Mouse (Mus musculus) CD8-positive naive resting alpha-beta T cell, adult 2 months (primary cell): Measurements from ENCODE around the gene Fto.

Experiments used
- DNase-seq, 2 experiments: peaks; one replicate each; pipeline ENCODE4 v3.0.0; 2022; ENCODE audit warnings: low read depth in 2 of 2, low spot score in 2 of 2

The Fto gene

DNA sequence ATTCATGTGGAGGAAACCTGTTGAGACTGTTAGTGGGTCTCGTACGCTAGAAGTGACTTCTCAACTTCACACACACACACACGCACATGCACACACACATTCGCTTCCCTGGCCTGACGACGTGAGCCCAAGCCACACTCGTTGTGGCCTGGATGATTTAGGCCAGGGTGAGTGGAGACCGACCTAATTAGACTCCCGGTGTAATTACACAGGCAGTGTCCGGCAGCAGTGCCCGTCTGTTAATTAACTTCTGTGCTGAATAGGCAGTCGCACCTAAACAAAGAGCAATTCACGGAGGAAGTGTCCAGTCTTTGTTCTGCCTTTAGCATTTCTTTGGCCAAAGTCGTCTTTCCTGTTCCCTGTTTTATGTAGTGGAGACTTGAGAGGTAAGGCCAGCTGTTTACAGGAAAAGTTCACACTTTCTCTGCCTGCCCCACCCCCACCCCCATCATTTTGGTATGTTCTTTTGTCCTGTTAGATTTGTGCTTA, 286.1 kb downstream of the Fto start:
- no peak for DNase-seq

DNA sequence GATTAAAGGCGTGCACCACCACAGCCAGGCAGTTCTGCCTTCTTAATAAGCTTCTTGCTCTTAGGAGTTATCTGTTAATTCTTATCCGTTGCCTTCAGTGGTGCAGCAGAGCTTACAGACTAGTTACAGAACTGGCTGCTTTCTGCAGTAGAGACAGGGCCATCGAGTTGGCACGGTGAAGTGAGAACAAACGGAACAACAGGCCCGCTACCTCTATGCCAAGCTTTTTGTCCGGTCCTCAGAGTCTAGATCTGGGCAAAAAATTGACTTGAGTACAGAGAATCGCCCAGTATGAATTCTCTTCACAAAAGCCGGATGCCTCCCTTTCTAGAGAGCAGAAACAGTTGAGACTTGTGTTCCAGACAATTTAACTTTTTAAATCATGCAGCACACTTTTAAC, 290.4 kb downstream of the Fto start:
- no peak for DNase-seq

DNA sequence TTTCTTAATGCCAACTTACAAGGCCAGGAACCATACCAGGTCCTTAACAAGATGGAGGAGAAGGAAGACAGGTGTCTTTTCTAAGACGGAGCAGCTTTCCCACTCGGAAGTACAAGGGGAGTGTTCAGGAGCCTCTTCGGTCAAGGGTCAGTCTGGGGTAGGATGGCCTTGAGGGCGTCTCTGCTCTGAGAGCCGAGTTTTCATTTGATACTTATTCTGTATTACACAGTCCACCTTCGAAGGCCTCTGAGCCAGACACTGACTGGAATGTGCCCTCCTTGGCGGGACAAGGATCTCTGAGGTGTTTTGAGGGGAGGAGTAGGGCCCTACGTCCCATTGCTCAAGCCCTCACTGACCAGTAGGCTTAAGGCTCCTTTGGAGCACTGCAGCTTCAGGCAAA, 292.6 kb downstream of the Fto start:
- no peak for DNase-seq

DNA sequence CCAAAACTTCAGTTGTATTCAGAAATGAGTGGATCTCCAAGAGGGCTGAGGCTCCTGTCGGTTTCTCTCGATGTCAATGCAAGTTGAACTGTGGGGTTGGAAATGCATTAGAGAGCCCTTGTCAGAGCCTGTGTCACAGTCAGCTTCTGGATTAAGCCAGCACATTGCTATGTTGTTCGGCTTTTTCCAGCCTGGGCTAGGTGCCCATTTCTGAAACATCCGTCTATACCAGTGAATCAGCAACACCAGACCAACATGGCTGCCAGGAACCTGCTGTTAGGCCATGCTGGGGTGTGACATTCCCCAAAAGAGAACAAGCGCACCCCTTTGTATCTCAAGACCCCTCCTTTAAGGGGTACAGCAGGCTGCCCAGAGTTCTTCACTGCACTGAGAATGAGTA, 293.8 kb downstream of the Fto start:
- DNase-seq: no peak

DNA sequence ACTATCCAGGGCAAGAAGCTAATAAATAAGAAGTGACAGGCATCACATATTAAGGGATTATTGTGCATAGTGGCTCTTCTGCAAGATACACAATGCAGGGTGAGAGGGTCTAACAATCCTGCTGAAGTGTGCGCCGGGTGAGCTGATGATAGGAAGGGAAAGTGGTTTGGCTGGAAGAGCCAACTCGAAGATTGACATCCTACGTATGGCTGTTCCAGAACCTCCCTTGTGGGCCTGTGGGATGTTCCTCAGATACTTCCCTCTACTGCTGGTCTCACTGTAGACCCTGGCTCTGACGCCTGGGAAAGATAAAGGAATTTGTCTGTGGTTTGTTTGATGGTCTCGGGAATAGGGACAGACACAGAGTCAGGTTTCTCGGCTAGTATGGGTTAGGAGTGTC, 297.9 kb downstream of the Fto start:
- no peak for DNase-seq

DNA sequence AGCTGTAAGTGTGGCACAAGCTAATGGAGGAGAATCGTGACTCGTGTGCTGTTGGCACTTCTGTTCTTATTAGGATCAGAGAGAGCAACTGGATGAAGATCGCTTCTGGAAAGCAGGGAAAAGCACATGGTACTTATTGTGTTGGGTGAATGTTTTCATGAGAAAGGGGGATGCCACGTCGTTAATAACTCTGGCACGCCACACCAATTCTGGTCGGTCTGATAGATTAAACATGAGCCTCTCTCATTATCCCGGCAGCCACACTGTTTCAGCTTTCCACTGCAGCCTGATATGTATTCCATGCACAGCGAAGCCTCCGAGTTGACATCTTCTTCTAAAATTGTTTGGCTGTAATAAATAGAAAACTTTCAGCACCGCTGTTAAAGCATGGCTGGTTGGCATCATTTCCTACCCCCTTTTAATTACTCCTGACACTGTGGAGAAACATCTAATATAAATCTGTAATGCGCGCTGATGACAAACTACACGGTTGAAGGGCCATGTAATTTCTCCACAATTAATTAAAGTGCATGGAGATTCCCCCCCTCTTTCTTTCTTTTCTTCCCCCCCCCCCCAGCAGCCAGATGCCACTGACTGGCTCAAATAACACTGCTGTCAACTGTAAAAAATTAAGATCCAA, 298.5 kb downstream of the Fto start:
- no peak for DNase-seq

DNA sequence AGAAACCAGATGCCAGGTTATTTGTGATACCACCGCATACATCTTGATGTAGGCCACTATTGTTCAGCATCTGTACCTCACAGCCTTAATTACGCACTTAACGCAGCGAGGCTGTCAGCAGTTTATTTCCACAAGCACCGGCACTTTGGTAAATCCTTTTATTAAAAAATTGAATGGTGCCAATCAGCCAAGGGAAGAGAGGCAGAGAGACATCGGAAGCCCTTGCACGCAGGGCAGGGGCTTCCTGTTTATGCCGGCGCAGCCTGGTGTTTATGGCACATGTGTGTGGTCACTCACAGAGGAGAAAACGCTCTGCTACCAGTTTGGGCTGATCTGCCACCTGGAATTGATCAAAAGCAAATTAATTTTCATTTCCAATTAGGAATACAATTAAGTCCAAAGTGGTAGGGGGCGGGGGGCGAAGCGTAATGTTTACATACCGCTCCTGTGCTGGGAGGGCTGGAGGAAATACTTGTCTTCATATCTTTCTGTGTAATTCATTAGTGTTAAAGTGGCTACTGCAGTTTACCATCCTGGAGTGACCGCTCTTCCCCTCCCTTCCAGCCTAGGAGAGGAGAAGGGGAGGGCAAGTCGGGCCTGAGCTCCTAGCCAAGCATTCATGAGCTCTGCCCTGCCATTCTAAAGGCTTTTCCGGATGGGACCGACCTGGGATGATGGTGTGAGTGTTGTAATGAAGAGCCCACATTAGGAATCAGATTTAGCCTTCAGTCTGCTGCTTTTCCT, 299.2 kb downstream of the Fto start:
- no peak for DNase-seq

DNA sequence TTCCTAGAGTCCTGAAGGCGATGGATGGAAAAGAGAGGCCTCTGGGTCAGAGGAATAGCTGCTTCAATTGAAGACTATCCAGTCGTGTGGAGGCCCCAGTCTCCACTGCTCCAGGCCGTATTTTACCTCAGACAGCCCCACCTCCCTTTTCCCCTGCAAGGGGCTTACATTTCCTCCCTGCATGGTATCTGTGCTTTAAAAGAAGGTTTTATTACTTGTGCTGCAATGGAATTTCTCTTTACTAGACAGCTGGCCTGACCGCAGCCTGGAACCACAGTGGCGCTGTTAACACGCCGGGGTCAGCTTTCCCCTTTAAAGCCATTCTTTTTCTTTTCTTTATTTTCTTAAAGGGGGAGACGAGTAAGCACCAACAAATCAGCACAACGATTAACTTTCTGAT, 300.3 kb downstream of the Fto start:
- no peak for DNase-seq

DNA sequence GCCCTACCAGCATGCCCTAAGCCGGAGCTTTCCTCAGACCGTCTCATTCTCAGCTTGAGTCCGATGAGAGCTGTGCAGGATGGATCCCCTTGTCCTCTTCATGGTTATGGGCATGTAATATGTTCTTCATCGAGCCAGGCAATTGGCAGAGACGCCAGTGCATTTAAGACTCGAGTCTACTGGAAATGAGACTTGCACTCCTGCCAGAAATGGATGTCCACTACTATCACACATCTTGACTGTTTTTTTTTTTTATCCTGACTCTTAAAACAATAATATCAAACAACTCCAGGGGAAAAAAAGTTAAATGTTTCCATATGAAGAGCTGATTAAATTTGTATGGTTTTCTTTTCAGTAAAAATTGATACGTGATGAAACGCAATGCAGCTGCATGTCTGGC, 301.9 kb downstream of the Fto start:
- no peak for DNase-seq

DNA sequence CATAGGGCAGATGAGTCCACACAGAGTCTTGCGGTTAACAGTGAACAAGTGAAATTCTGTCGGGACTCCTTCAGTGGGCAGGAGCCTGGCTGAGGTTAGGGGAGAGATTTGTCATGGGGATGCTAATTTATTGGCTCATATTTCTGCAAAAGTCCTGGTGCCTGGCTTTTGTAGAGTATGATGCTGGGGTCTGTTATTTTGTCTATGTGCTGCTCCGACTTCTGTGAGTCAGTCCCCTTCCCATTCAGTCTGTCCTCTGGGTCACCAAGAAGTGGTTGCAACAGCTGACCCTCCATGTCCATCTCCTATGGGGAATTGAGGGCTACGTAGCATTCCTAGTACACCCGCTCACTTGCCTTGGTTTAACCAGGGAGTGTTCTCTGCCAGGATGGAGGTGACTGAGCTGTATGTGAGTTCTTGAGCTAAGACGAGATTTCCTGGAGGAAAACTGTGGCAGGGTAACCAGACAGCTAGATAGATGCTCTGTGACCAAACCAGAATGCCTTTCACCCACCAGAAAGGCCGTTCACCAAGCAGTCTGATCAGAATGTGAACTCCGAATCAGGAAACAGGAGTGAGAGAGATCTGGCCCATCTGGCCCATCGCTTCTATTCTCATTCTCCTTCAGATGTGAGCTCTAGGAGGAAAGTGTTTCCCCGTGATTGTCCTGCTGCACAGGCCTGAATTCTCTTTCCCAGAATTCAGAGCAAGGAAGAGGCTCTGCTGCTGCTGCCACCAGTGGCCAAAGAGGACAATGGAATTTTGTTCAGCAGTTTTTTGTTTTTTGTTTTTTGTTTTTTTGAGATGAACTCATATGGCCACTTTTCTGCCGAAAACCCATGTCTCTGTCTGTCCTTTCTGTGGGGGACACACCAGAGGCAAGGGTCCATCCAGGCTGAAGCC, 302.7 kb downstream of the Fto start:
- no peak for DNase-seq

DNA sequence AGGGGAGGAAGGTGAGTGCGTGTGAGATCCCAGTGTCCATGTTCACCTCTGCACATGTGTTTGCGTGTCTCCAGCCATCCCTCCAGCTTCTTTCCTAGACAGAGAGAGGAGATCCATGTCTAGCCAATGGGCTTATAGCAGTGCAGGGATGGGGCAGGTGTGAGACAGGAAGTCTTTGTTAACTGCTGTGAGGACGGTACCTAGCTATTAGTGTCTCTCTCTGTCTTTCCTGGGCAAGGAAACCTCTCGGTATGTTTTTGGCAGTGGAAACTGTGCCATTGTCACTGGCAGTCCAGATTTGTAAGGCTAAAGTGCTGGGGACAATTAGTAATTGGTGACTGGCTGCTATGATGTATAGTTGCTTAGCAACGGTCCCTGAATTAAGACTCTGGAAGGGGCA, 304.4 kb downstream of the Fto start:
- DNase-seq: no peak

DNA sequence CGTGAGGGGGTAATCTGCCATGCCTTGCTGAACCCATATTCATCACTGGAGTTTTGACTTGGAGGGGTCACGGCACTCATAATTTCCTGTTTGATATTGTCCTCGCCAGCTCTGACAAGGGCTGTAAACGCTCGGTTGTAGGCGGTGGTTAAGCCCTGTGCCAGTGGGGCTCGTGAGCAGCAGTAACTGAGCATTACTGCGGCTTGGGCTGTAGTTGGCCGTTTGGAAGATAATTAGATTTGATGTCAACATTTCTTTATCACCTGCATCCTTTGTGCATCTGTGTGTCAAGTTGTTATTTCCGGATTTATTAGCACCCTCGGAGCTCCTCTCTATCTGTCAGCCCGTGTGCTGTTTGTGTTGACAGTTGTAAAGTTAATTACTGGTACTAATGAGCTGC, 309.4 kb downstream of the Fto start:
- no peak for DNase-seq

DNA sequence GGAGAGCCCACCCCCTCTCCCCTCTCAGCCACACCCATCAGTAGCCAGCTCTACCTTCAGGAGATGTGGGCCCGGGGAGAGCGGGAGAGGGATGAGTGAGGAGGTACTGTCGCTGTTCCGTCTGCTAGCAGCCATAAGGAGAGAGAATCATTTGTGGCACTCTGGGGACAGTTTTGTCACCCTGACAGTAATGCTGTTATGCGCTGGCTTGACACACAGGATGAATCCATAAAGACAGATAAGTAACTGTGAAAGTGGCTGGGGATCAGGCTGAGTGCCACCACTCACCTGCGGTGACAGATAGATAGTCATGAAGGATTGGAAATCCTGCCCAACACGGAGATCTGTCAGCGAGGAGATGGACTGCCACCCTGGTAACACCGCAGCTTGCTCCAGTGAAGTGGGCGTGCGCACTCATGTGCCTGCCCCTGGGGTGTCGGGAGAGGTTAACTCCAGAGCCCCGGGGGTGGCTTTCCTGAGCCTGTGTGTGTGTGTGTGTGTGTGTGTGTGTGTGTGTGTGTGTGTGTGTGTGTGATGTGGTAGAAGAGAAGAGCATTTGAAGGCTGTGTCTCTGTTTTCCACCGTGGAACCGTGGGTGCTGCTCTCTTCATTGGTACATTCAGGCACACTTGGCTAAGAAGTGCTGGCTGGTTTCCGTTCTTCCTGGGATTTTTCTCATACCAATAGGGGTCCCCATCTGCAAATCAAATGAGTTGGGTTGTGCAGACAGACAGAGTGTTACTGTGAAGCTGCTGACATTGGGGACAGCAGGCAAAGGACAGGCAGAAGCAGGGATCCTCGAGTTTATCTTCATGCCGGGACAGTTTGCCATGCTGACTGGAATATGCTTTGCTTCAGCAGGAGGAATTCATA, 312.6 kb downstream of the Fto start:
- no peak for DNase-seq

DNA sequence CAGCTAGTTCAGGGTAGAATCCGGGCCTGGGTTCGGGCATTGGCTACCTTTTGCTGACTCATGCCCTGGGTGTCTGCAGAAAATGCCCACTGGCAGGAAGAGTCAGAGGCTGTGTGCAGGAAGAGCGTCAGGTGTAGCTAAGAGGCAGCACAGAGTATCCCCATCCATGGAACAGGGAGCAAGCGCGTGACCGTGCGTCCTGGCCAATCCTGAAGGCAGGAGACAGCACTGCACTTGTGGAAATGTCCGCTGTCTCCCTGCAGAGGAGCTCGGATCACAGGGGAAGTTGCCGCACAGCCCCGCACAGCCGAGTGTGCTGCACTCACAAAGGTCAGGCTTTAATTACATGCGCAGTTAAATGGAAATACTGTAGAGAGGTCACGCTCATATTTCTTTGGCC, 316.3 kb downstream of the Fto start:
- DNase-seq: no peak

DNA sequence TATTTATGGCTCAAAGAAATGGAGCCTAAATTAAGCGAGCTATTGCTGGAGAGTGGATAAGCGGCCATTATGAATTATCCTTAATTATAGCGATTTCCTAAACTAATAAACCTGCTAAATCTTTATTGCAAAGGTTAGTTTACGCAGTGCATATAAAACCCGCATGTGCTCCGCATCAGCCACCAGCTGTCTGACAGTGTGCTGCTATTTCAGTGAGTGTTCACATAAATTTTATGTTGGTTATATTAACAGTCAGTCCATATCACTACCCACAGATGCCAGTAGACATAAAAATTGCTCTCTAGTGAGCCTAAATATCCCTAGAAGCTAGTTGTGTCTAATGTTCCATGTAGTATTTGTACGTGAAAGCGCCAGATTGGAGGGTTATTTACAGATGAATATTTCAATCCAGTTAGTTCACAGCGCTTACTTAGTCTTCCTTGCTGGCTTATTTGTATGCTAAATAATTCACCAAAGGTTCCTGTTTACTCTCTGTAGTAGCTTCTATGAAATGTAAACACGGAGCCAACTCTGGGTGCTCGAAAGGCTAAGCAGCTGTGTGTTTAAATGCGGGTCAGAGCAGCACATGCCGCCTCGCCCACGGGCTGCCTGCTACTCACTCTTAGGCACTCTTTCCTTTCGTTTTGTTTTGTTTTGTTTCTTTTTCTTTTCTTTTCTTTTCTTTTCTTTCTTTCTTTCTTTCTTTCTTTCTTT, 317.2 kb downstream of the Fto start:
- no peak for DNase-seq

DNA sequence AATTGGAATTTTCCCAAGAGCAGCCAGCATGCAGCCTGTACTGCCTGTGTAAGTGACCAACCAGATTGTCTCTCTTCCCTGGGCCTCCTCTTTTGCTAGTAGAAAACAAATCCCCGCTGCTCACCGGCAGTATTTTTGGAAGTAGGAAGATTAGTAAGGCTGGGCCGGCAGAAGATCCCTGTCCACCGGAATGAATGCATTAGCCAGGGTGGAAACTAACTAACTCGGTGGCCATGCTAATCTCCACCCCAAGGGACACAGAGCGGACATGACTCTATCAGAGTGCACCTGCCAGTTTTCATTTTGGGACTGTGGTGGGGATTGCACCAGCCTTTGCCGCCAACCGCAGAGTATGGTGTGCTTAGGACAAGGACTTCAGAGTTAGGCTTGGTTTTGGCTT, 319.1 kb downstream of the Fto start:
- no peak for DNase-seq

DNA sequence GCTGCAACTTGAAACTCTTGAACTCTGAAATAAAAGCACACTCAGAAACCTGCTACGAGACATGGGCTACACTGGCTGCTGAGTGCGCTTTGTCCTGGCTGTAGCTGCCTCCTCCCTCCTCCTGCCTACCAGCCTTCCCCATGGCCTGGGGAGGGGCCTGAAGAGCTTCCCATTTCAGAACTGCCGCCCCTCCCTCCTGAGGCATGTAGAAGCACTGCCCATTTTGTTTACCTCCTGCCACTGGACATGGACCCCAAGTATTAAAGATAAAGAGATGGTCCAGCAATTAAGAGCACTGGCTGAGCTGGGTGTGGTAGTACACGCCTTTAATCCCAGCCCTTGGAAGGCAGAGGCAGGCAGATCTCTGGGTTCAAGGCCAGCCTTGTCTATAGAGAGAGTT, 322.1 kb downstream of the Fto start:
- no peak for DNase-seq

DNA sequence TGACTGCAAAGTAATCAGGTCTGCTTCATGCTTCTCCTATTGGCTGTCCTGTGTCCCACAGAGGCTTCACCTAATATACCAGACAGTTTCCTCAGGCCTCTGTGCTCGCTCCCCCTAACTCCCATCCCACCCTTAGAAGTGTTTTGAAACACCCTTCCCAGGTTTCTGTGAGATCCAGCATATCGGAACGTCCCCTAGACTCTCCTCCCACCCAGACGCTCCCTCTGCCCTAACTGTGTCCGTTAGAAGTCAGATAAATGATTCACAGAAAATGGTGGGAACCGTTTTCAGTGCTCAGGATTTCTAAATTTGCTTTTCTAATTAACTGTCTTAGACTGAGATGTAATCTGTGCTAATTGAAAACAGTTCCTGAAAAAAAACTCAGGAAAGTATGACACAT, 323.6 kb downstream of the Fto start:
- no peak for DNase-seq

DNA sequence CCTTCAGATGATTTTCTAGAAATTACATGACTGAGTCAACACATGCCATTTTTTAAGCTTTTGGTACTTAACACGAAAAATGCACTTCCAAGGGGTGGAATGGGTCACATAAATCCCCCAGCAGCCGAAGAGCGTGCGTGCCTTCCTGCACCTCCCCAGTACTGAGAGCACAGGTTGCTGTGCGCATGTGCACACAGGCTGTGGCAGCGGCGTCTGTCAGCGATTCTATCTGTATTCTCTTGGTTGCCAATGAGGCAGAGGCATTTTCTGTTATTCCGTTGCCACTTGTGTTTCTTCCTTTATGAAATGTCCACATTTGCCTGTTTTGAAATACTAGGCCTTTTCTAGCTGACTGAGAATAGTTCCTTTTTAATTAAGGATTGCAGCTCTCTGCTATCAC, 324.4 kb downstream of the Fto start:
- DNase-seq: no peak

DNA sequence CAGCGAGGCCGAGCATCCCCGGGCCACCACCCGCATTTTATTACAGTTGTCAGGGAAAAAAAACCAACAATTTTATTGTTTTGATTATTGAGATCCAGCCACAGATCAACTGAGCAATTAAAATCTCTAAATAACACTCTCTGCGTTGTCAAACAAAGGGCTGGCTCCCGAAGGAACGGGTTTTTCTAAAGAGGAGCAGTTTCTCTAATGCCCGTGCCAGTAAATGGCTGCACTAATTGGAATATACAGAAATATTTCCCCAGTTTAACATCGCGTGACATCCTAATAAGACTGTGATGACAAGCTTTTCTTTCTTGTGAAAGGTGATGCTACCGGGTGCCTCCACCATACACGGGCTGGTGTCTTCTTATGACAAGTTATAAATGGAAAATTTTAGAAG, 324.9 kb downstream of the Fto start:
- DNase-seq: no peak
